Mouse (Mus musculus) heart, embryonic 12.5 days (tissue): ENCODE measurements around the gene Kcnh6. TPM values are rescaled to one million over a fixed set of nuclear protein-coding genes. Genes with fewer than 3 reads are reported as not detected.

Source experiments
- ATAC-seq: fragments of 200-750 bp; cut with Nextera tagmentation; 2 replicates; pipeline ENCODE4 v1.8.0; 2017; ENCODE audit warnings: moderate TSS enrichment, moderate library complexity; ENCODE audit not compliant: insufficient number of reproducible peaks, low FRiP score
- H3K27ac ChIP-seq: fragments of 300-500 bp; sonication (generic); 2 replicates; pipeline ENCODE4 v1.5.1; 2016; ENCODE audit warnings: mild to moderate bottlenecking, moderate library complexity; ENCODE audit not compliant: poor library complexity, severe bottlenecking
- H3K27me3 ChIP-seq: fragments of 300-500 bp; sonication (generic); replicated peaks from 2 replicates; pipeline ENCODE4 v1.6.1; 2016; ENCODE audit warnings: mild to moderate bottlenecking, moderate library complexity
- H3K36me3 ChIP-seq: fragments of 300-500 bp; sonication (generic); 2 replicates; pipeline ENCODE4 v1.6.1; 2016; ENCODE audit warnings: mild to moderate bottlenecking, moderate library complexity
- H3K4me1 ChIP-seq: fragments of 300-500 bp; sonication (generic); replicated peaks from 2 replicates; pipeline ENCODE4 v1.6.1; 2016; ENCODE audit warnings: mild to moderate bottlenecking
- H3K4me2 ChIP-seq: fragments of 300-500 bp; sonication (generic); 2 replicates; pipeline ENCODE4 v1.6.1; 2016; ENCODE audit warnings: mild to moderate bottlenecking, moderate library complexity
- H3K4me3 ChIP-seq: fragments of 300-500 bp; sonication (generic); 2 replicates; pipeline ENCODE4 v1.5.1; 2016; ENCODE audit warnings: mild to moderate bottlenecking
- H3K9ac ChIP-seq: fragments of 300-500 bp; sonication (generic); 2 replicates; pipeline ENCODE4 v1.6.1; 2016; ENCODE audit warnings: mild to moderate bottlenecking, moderate library complexity
- H3K9me3 ChIP-seq: fragments of 300-500 bp; sonication (generic); replicated peaks from 2 replicates; pipeline ENCODE4 v1.6.1; 2016; ENCODE audit warnings: mild to moderate bottlenecking, moderate library complexity
- WGBS: fragments of 180-500 bp; shearing (Covaris S2); methylation state at CpG from one replicate; pipeline ENCODE4 v1.1.7; 2016; 5-methylcytosine and 5-hydroxymethylcytosine counted together
- polyA plus RNA-seq: library from polyadenylated mRNA; unstranded; fragments of >200 nt; fragmentation: Nextera tagmentation; extraction: Ambion mirVana; gene quantifications from 2 replicates; pipeline ENCODE4 v1.2.1, GENCODE M21; 2016

The Kcnh6 gene
- polyA plus RNA-seq, 1 experiment from 2014 or later = not detected

GRCm38 (mm10) chr11:106037418-106037751 is 29.5 kb downstream of the Kcnh6 start:
- ATAC-seq = peak; percentile 9; the same call in 1 of the 2 replicates
- Histone ChIP-seq H3K27me3 (no peaks in the 10 kb centered on the region), H3K36me3 (peaks cover 3% of the 10 kb centered on the region; the same call in 1 of the 2 replicates), H3K9me3 (no peaks in the 10 kb centered on the region), H3K4me3 (peak overlapping the region; percentile 99), H3K4me2 (peak overlapping the region; percentile 98), H3K9ac (peak overlapping the region; percentile 96), H3K27ac (peak overlapping the region; percentile 92), H3K4me1 (peaks cover 15% of the 10 kb centered on the region)
- 0% methylated on average over 13 of the region's 13 CpGs for WGBS

GRCm38 (mm10) chr11:106044349-106044748 is 36.4 kb downstream of the Kcnh6 start:
- H3K27me3 ChIP-seq = no peaks in the 10 kb centered on the region
- H3K9me3 ChIP-seq = no peaks in the 10 kb centered on the region
- H3K4me3 ChIP-seq = no peak overlapping the region
- no peak overlapping the region for H3K4me2 ChIP-seq
- no peak overlapping the region for H3K9ac ChIP-seq
- peaks cover 30% of the 10 kb centered on the region for H3K36me3 ChIP-seq
- H3K4me1 ChIP-seq = peaks cover 5% of the 10 kb centered on the region; the same call in 1 of the 2 replicates
- no peak for ATAC-seq
- H3K27ac ChIP-seq = no peak overlapping the region

- Histone ChIP-seq H3K27me3 (no peaks in the 10 kb centered on the region), H3K4me3 (no peak overlapping the region), H3K4me2 (no peak overlapping the region), H3K4me1 (peaks cover 5% of the 10 kb centered on the region; the same call in 1 of the 2 replicates), H3K9ac (no peak overlapping the region), H3K27ac (no peak overlapping the region), H3K36me3 (peaks cover 37% of the 10 kb centered on the region), H3K9me3 (no peaks in the 10 kb centered on the region)
- ATAC-seq = no peak
- WGBS = 84% methylated on average over 1 of the region's 1 CpGs
These were observed 37.3 kb downstream of the Kcnh6 start for GRCm38 (mm10) chr11:106045256-106045655.

- ATAC-seq = no peak
- WGBS = 92% methylated on average over 3 of the region's 3 CpGs
These were observed 37.9 kb downstream of the Kcnh6 start for GRCm38 (mm10) chr11:106045780-106046179.

GRCm38 (mm10) chr11:106046584-106046983 is 38.7 kb downstream of the Kcnh6 start:
- Histone ChIP-seq H3K27ac (no peak overlapping the region), H3K4me1 (peaks cover 5% of the 10 kb centered on the region; the same call in 1 of the 2 replicates), H3K27me3 (no peaks in the 10 kb centered on the region), H3K9ac (no peak overlapping the region), H3K36me3 (peaks cover 47% of the 10 kb centered on the region), H3K4me3 (no peak overlapping the region), H3K9me3 (no peaks in the 10 kb centered on the region), H3K4me2 (no peak overlapping the region)
- 84% methylated on average over 9 of the region's 9 CpGs for WGBS
- ATAC-seq = no peak

More at GRCm38 (mm10) chr11:106045780-106046179, 37.9 kb downstream of the Kcnh6 start:
- Histone ChIP-seq H3K9ac (no peak overlapping the region), H3K4me2 (no peak overlapping the region), H3K9me3 (no peaks in the 10 kb centered on the region), H3K27ac (no peak overlapping the region), H3K4me3 (no peak overlapping the region), H3K36me3 (peaks cover 39% of the 10 kb centered on the region), H3K27me3 (no peaks in the 10 kb centered on the region), H3K4me1 (peaks cover 5% of the 10 kb centered on the region; the same call in 1 of the 2 replicates)

- Histone ChIP-seq H3K4me3 (no peak overlapping the region), H3K4me1 (no peaks in the 10 kb centered on the region), H3K9me3 (no peaks in the 10 kb centered on the region), H3K9ac (no peak overlapping the region), H3K4me2 (no peak overlapping the region), H3K27ac (no peak overlapping the region), H3K27me3 (no peaks in the 10 kb centered on the region), H3K36me3 (peaks cover 92% of the 10 kb centered on the region)
- ATAC-seq = no peak
- WGBS = 88% methylated on average over 2 of the region's 2 CpGs
These were observed 46.0 kb downstream of the Kcnh6 start for GRCm38 (mm10) chr11:106053921-106054320.

GRCm38 (mm10) chr11:106054600-106054999 is 46.7 kb downstream of the Kcnh6 start:
- no peaks in the 10 kb centered on the region for H3K9me3 ChIP-seq
- H3K4me1 ChIP-seq = no peaks in the 10 kb centered on the region
- no peaks in the 10 kb centered on the region for H3K27me3 ChIP-seq
- ATAC-seq = no peak
- H3K9ac ChIP-seq = no peak overlapping the region
- H3K4me3 ChIP-seq = no peak overlapping the region
- H3K27ac ChIP-seq = no peak overlapping the region
- H3K36me3 ChIP-seq = peaks cover 92% of the 10 kb centered on the region
- WGBS = 90% methylated on average over 8 of the region's 8 CpGs
- H3K4me2 ChIP-seq = no peak overlapping the region

- Histone ChIP-seq H3K36me3 (peaks cover 92% of the 10 kb centered on the region), H3K9ac (no peak overlapping the region), H3K27ac (no peak overlapping the region), H3K4me3 (no peak overlapping the region), H3K27me3 (no peaks in the 10 kb centered on the region), H3K4me2 (no peak overlapping the region), H3K4me1 (no peaks in the 10 kb centered on the region), H3K9me3 (no peaks in the 10 kb centered on the region)
- 81% methylated on average over 6 of the region's 6 CpGs for WGBS
- ATAC-seq = no peak
These were observed 47.4 kb downstream of the Kcnh6 start for GRCm38 (mm10) chr11:106055341-106055740.

GRCm38 (mm10) chr11:106056819-106057491 is 49.0 kb downstream of the Kcnh6 start:
- no peak overlapping the region for H3K9ac ChIP-seq
- H3K4me2 ChIP-seq = no peak overlapping the region
- no peak overlapping the region for H3K4me3 ChIP-seq
- H3K36me3 ChIP-seq = peaks cover 79% of the 10 kb centered on the region
- WGBS = 83% methylated on average over 8 of the region's 8 CpGs
- ATAC-seq = no peak
- H3K4me1 ChIP-seq = no peaks in the 10 kb centered on the region
- H3K9me3 ChIP-seq = no peaks in the 10 kb centered on the region
- H3K27ac ChIP-seq = no peak overlapping the region
- no peaks in the 10 kb centered on the region for H3K27me3 ChIP-seq

- no peaks in the 10 kb centered on the region for H3K9me3 ChIP-seq
- no peak overlapping the region for H3K27ac ChIP-seq
- H3K4me1 ChIP-seq = no peaks in the 10 kb centered on the region
- WGBS = 79% methylated on average over 8 of the region's 8 CpGs
- ATAC-seq = no peak
- peaks cover 70% of the 10 kb centered on the region for H3K36me3 ChIP-seq
- no peaks in the 10 kb centered on the region for H3K27me3 ChIP-seq
- no peak overlapping the region for H3K9ac ChIP-seq
- no peak overlapping the region for H3K4me3 ChIP-seq
- no peak overlapping the region for H3K4me2 ChIP-seq
These were observed 50.1 kb downstream of the Kcnh6 start for GRCm38 (mm10) chr11:106058020-106058419.

GRCm38 (mm10) chr11:106060549-106060948 is 52.6 kb downstream of the Kcnh6 start:
- H3K9me3 ChIP-seq = no peaks in the 10 kb centered on the region
- no peak for ATAC-seq
- no peaks in the 10 kb centered on the region for H3K4me1 ChIP-seq
- no peaks in the 10 kb centered on the region for H3K27me3 ChIP-seq
- H3K4me2 ChIP-seq = no peak overlapping the region
- H3K9ac ChIP-seq = no peak overlapping the region
- H3K27ac ChIP-seq = no peak overlapping the region
- WGBS = 83% methylated on average over 1 of the region's 1 CpGs
- no peak overlapping the region for H3K4me3 ChIP-seq
- H3K36me3 ChIP-seq = peaks cover 45% of the 10 kb centered on the region

GRCm38 (mm10) chr11:106061311-106061710 is 53.4 kb downstream of the Kcnh6 start:
- WGBS = 85% methylated on average over 1 of the region's 1 CpGs
- no peaks in the 10 kb centered on the region for H3K27me3 ChIP-seq
- no peak overlapping the region for H3K4me3 ChIP-seq
- H3K36me3 ChIP-seq = peaks cover 37% of the 10 kb centered on the region
- H3K9me3 ChIP-seq = no peaks in the 10 kb centered on the region
- H3K27ac ChIP-seq = no peak overlapping the region
- H3K4me1 ChIP-seq = no peaks in the 10 kb centered on the region
- no peak for ATAC-seq
- no peak overlapping the region for H3K9ac ChIP-seq
- no peak overlapping the region for H3K4me2 ChIP-seq
